Mouse (Mus musculus): ENCODE data around the gene Afmid. TPM values are rescaled to one million over a fixed set of nuclear protein-coding genes. Genes with fewer than 3 reads are reported as not detected.

The Afmid gene
- polyA plus RNA-seq, 1 experiment from 2014 or later = 20.8 TPM

GRCm38 (mm10) chr11:117855360-117855759, 29.6 kb downstream of the Afmid start:
- Histone ChIP-seq H3K27me3 (ENCODE audit: control insufficient read depth, insufficient read depth, low read length) (peaks cover 16% of the 10 kb centered on the region), H3K9me3 (ENCODE audit: control insufficient read depth, low read length) (no peaks in the 10 kb centered on the region), H3K4me2 (ENCODE audit: low read length) (no peak overlapping the region), H3K4me1 (ENCODE audit: control insufficient read depth in 2 of 2, insufficient read depth in 2 of 2, low read length in 2 of 2) (peaks cover 3 to 6% of the 10 kb centered on the region in 2 experiments), H3K27ac (replicated peaks in 1 of 2; ENCODE audit: control insufficient read depth in 1 of 2, insufficient read depth in 1 of 2, low read depth in 2 of 2, low read length in 2 of 2) (no peak overlapping the region), H3K4me3 (ENCODE audit: control insufficient read depth in 1 of 2, insufficient read depth in 1 of 2, low read depth in 1 of 2, low read length in 2 of 2) (no peak overlapping the region), H3K36me3 (ENCODE audit: control insufficient read depth, insufficient read depth, low read length) (peaks cover 69% of the 10 kb centered on the region), H3K9ac (ENCODE audit: low read length) (no peak overlapping the region)
- 90% methylated on average over 5 of the region's 5 CpGs for WGBS
- no peak for ATAC-seq (ENCODE audit: insufficient number of reproducible peaks, insufficient read depth, low FRiP score, low read depth)

DNA sequence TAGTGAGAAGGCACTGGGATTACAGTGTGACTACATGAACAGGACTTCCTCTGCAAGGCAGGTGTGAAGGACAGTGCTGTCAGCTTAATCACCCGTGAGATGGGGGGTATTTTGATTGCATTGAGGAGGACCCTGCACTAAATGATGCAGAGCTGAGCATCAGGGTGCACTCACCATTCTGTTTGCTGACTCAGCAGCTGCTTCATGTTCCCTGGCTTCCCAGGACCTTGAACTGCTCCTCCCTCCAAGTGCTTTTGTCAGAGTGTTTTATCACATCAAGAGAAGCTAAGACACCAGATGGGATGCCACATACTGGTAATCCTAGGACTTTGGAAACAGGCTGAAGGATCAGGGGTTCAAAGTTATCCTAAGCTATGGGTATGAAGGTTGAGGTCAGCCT, 30.3 kb downstream of the Afmid start:
- 82% methylated on average over 1 of the region's 1 CpGs for WGBS
- Histone ChIP-seq H3K4me3 (ENCODE audit: control insufficient read depth in 1 of 2, insufficient read depth in 1 of 2, low read depth in 1 of 2, low read length in 2 of 2) (no peak overlapping the region), H3K27me3 (ENCODE audit: control insufficient read depth, insufficient read depth, low read length) (peaks cover 19% of the 10 kb centered on the region), H3K4me2 (ENCODE audit: low read length) (no peak overlapping the region), H3K9ac (ENCODE audit: low read length) (no peak overlapping the region), H3K9me3 (ENCODE audit: control insufficient read depth, low read length) (no peaks in the 10 kb centered on the region), H3K27ac (replicated peaks in 1 of 2; ENCODE audit: control insufficient read depth in 1 of 2, insufficient read depth in 1 of 2, low read depth in 2 of 2, low read length in 2 of 2) (no peak overlapping the region), H3K4me1 (ENCODE audit: control insufficient read depth in 2 of 2, insufficient read depth in 2 of 2, low read length in 2 of 2) (peaks cover 2 to 4% of the 10 kb centered on the region in 2 experiments; a peak in 2 of 4 replicates), H3K36me3 (ENCODE audit: control insufficient read depth, insufficient read depth, low read length) (peaks cover 67% of the 10 kb centered on the region)
- ATAC-seq (ENCODE audit: insufficient number of reproducible peaks, insufficient read depth, low FRiP score, low read depth) = no peak

- Histone ChIP-seq H3K4me1 (ENCODE audit: control insufficient read depth in 2 of 2, insufficient read depth in 2 of 2, low read length in 2 of 2) (peaks cover 0 to 4% of the 10 kb centered on the region in 2 experiments; a peak in 1 of 4 replicates), H3K4me3 (ENCODE audit: control insufficient read depth in 1 of 2, insufficient read depth in 1 of 2, low read depth in 1 of 2, low read length in 2 of 2) (no peak overlapping the region), H3K9ac (ENCODE audit: low read length) (no peak overlapping the region), H3K36me3 (ENCODE audit: control insufficient read depth, insufficient read depth, low read length) (peaks cover 56% of the 10 kb centered on the region), H3K27ac (replicated peaks in 1 of 2; ENCODE audit: control insufficient read depth in 1 of 2, insufficient read depth in 1 of 2, low read depth in 2 of 2, low read length in 2 of 2) (no peak overlapping the region), H3K27me3 (ENCODE audit: control insufficient read depth, insufficient read depth, low read length) (peaks cover 33% of the 10 kb centered on the region), H3K4me2 (ENCODE audit: low read length) (no peak overlapping the region), H3K9me3 (ENCODE audit: control insufficient read depth, low read length) (no peaks in the 10 kb centered on the region)
- WGBS = 95% methylated on average over 10 of the region's 10 CpGs
- no peak for ATAC-seq (ENCODE audit: insufficient number of reproducible peaks, insufficient read depth, low FRiP score, low read depth)
Measured at GRCm38 (mm10) chr11:117857462-117857861, 31.7 kb downstream of the Afmid start.

DNA sequence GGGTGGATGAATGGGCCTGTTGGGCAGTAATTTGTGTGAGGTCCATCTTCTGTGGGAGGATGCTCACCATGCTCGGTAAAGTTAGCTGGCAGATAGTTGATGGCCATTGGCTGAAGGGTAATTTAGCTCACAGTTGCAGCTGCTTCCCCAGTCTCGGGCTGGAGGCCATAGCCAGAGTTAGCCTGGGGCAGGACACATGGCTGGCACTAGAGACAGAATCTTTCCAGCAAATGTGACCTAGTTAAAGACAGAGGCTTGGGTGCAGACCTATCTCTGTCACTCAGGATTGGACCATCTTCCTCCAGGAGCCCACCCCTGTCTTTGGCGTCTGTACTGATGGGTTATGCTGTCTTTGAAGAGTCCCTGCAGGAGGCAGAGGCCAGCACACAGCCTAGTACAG, 32.7 kb downstream of the Afmid start:
- peaks cover 46% of the 10 kb centered on the region for H3K36me3 ChIP-seq (ENCODE audit: control insufficient read depth, insufficient read depth, low read length)
- no peak overlapping the region for H3K4me3 ChIP-seq (ENCODE audit: control insufficient read depth in 1 of 2, insufficient read depth in 1 of 2, low read depth in 1 of 2, low read length in 2 of 2)
- no peak overlapping the region for H3K9ac ChIP-seq (ENCODE audit: low read length)
- no peak overlapping the region for H3K4me2 ChIP-seq (ENCODE audit: low read length)
- H3K27ac ChIP-seq (replicated peaks in 1 of 2; ENCODE audit: control insufficient read depth in 1 of 2, insufficient read depth in 1 of 2, low read depth in 2 of 2, low read length in 2 of 2) = no peak overlapping the region
- 57% methylated on average over 3 of the region's 3 CpGs for WGBS
- H3K4me1 ChIP-seq (ENCODE audit: control insufficient read depth in 2 of 2, insufficient read depth in 2 of 2, low read length in 2 of 2) = peaks cover 0 to 4% of the 10 kb centered on the region in 2 experiments; a peak in 1 of 4 replicates
- H3K27me3 ChIP-seq (ENCODE audit: control insufficient read depth, insufficient read depth, low read length) = peaks cover 37% of the 10 kb centered on the region
- no peak for ATAC-seq (ENCODE audit: insufficient number of reproducible peaks, insufficient read depth, low FRiP score, low read depth)
- H3K9me3 ChIP-seq (ENCODE audit: control insufficient read depth, low read length) = no peaks in the 10 kb centered on the region

GRCm38 (mm10) chr11:117860601-117861000, 34.9 kb downstream of the Afmid start, which contains the start of gene Tmem235:
Gene Tmem235, plus strand, starts transcription at chr11:117860752.
- H3K4me2 ChIP-seq (ENCODE audit: low read length) = peak within 1 kb of the TSS; percentile 26
- peaks cover 24% of the 10 kb centered on the region for H3K36me3 ChIP-seq (ENCODE audit: control insufficient read depth, insufficient read depth, low read length)
- no peak for ATAC-seq (ENCODE audit: insufficient number of reproducible peaks, insufficient read depth, low FRiP score, low read depth)
- H3K27ac ChIP-seq (replicated peaks in 1 of 2; ENCODE audit: control insufficient read depth in 1 of 2, insufficient read depth in 1 of 2, low read depth in 2 of 2, low read length in 2 of 2) = no peak within 1 kb of the TSS
- H3K4me1 ChIP-seq (ENCODE audit: control insufficient read depth in 2 of 2, insufficient read depth in 2 of 2, low read length in 2 of 2) = peaks cover 0 to 4% of the 10 kb centered on the region in 2 experiments; a peak in 1 of 4 replicates
- no peak within 1 kb of the TSS for H3K9ac ChIP-seq (ENCODE audit: low read length)
- peaks cover 44% of the 10 kb centered on the region for H3K27me3 ChIP-seq (ENCODE audit: control insufficient read depth, insufficient read depth, low read length)
- no peak within 1 kb of the TSS for H3K4me3 ChIP-seq (ENCODE audit: control insufficient read depth in 1 of 2, insufficient read depth in 1 of 2, low read depth in 1 of 2, low read length in 2 of 2)
- no peaks in the 10 kb centered on the region for H3K9me3 ChIP-seq (ENCODE audit: control insufficient read depth, low read length)
- 5% methylated on average over 23 of the region's 23 CpGs for WGBS

- WGBS = 43% methylated on average over 11 of the region's 11 CpGs
Measured at GRCm38 (mm10) chr11:117863174-117863856, 37.6 kb downstream of the Afmid start.

DNA sequence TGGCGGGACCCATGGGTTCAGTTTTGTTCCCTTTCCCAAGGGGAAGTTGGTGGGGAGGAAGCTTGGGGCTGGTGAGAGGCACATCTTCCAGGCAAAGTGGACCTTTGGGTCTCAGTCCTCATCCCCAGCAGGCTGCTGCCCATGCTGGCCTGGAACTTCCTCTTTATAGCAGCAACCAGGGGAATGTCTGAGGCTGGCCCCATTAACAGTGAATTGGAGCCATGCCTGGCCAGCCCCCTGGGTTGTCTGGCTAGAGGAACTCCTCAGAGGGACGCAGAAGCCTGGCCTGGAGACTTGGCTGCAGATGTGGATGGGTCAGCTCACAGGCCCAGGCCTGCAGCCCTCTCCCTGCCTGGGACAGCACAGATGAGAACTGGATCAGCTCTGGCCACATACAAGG, 39.1 kb downstream of the Afmid start:
- Histone ChIP-seq H3K27me3 (ENCODE audit: control insufficient read depth, insufficient read depth, low read length) (peaks cover 32% of the 10 kb centered on the region), H3K9ac (ENCODE audit: low read length) (no peak overlapping the region), H3K4me3 (ENCODE audit: control insufficient read depth in 1 of 2, insufficient read depth in 1 of 2, low read depth in 1 of 2, low read length in 2 of 2) (no peak overlapping the region), H3K4me2 (ENCODE audit: low read length) (no peak overlapping the region), H3K9me3 (ENCODE audit: control insufficient read depth, low read length) (no peaks in the 10 kb centered on the region), H3K36me3 (ENCODE audit: control insufficient read depth, insufficient read depth, low read length) (no peaks in the 10 kb centered on the region), H3K27ac (replicated peaks in 1 of 2; ENCODE audit: control insufficient read depth in 1 of 2, insufficient read depth in 1 of 2, low read depth in 2 of 2, low read length in 2 of 2) (no peak overlapping the region), H3K4me1 (ENCODE audit: control insufficient read depth in 2 of 2, insufficient read depth in 2 of 2, low read length in 2 of 2) (peaks cover 0 to 4% of the 10 kb centered on the region in 2 experiments; a peak in 1 of 4 replicates)
- ATAC-seq (ENCODE audit: insufficient number of reproducible peaks, insufficient read depth, low FRiP score, low read depth) = no peak
- WGBS = 49% methylated on average over 2 of the region's 2 CpGs

More at GRCm38 (mm10) chr11:117863174-117863856, 37.6 kb downstream of the Afmid start:
- H3K27ac ChIP-seq (replicated peaks in 1 of 2; ENCODE audit: control insufficient read depth in 1 of 2, insufficient read depth in 1 of 2, low read depth in 2 of 2, low read length in 2 of 2) = no peak overlapping the region
- no peaks in the 10 kb centered on the region for H3K9me3 ChIP-seq (ENCODE audit: control insufficient read depth, low read length)
- no peak overlapping the region for H3K4me3 ChIP-seq (ENCODE audit: control insufficient read depth in 1 of 2, insufficient read depth in 1 of 2, low read depth in 1 of 2, low read length in 2 of 2)
- H3K27me3 ChIP-seq (ENCODE audit: control insufficient read depth, insufficient read depth, low read length) = peaks cover 44% of the 10 kb centered on the region
- no peak for ATAC-seq (ENCODE audit: insufficient number of reproducible peaks, insufficient read depth, low FRiP score, low read depth)
- no peak overlapping the region for H3K9ac ChIP-seq (ENCODE audit: low read length)
- H3K4me2 ChIP-seq (ENCODE audit: low read length) = no peak overlapping the region
- peaks cover 0 to 4% of the 10 kb centered on the region in 2 experiments; a peak in 1 of 4 replicates for H3K4me1 ChIP-seq (ENCODE audit: control insufficient read depth in 2 of 2, insufficient read depth in 2 of 2, low read length in 2 of 2)
- H3K36me3 ChIP-seq (ENCODE audit: control insufficient read depth, insufficient read depth, low read length) = no peaks in the 10 kb centered on the region
